Mouse (Mus musculus) midbrain, embryonic 11.5 days (tissue): Measurements from ENCODE around the gene Daglb. TPM values are rescaled to one million over a fixed set of nuclear protein-coding genes. Genes with fewer than 3 reads are reported as not detected.

Source experiments
- polyA plus RNA-seq: library from polyadenylated mRNA; unstranded; fragments of >200 nt; fragmentation: Nextera tagmentation; extraction: Ambion mirVana; gene quantifications from 2 replicates; pipeline ENCODE4 v1.2.1, GENCODE M21; 2014

Daglb gene
- polyA plus RNA-seq, 1 experiment from 2014 or later, result 10.1 TPM

Other genes starting within 250 kb of the Daglb start
- gene Spdye4a, start 237.7 kb upstream of the Daglb start, polyA plus RNA-seq, result not detected in 2 replicates
- 22.0 and 25.9 TPM in 2 replicates for gene Zfp12, start 229.4 kb upstream of the Daglb start, polyA plus RNA-seq
- gene Zfp316, start 194.6 kb upstream of the Daglb start, polyA plus RNA-seq, result 4.3 and 4.5 TPM in 2 replicates
- gene Zfp853, start 171.0 kb upstream of the Daglb start, polyA plus RNA-seq, result 0.08 TPM in 1 of 2 replicates, not detected in the other
- gene E130309D02Rik, start 149.2 kb upstream of the Daglb start, polyA plus RNA-seq, result 41.5 and 46.6 TPM in 2 replicates
- gene Zdhhc4, start 135.3 kb upstream of the Daglb start, polyA plus RNA-seq, result 68.1 and 73.7 TPM in 2 replicates
- 0.12 and 0.34 TPM in 2 replicates for gene Grid2ip, start 107.2 kb upstream of the Daglb start, polyA plus RNA-seq
- gene Kdelr2, start 60.7 kb upstream of the Daglb start, polyA plus RNA-seq, result 187 and 190 TPM in 2 replicates
- 480 and 494 TPM in 2 replicates for gene Rac1, start 63.5 kb downstream of the Daglb start, polyA plus RNA-seq
- gene Cyth3, start 157.9 kb downstream of the Daglb start, polyA plus RNA-seq, result 27.6 and 28.9 TPM in 2 replicates